Mouse (Mus musculus) limb, embryonic 11.5 days (tissue): ENCODE results near the gene Bmf. TPM values are rescaled to one million over a fixed set of nuclear protein-coding genes. Genes with fewer than 3 reads are reported as not detected.
"Not testable (repeated sequence)": the region's sequence is repeated elsewhere in the genome, so short reads cannot be mapped to it uniquely, and the experiment has no call there.

Source experiments
- ATAC-seq: fragments of 200-750 bp; cut with Nextera tagmentation; 2 replicates; pipeline ENCODE4 v1.8.0; 2017; ENCODE audit warnings: low read depth; ENCODE audit not compliant: insufficient number of reproducible peaks, low FRiP score, low TSS enrichment
- DNase-seq: peaks from one replicate; pipeline ENCODE4 v3.0.0-alpha.2; 2015; ENCODE audit warnings: low spot score
- H3K27ac ChIP-seq: fragments of 300-500 bp; sonication (generic); replicated peaks from 2 replicates; pipeline ENCODE4 v1.5.1; 2014; ENCODE audit warnings: low read depth, mild to moderate bottlenecking, low read length
- H3K27me3 ChIP-seq: fragments of 300-500 bp; sonication (generic); 2 replicates; pipeline ENCODE4 v1.6.1; 2014; ENCODE audit warnings: mild to moderate bottlenecking, low read length, mixed read lengths; ENCODE audit not compliant: control insufficient read depth, insufficient read depth
- H3K36me3 ChIP-seq: fragments of 300-500 bp; sonication (generic); 2 replicates; pipeline ENCODE4 v1.6.1; 2014; ENCODE audit warnings: mild to moderate bottlenecking, low read length, moderate library complexity, mixed read lengths; ENCODE audit not compliant: control insufficient read depth, insufficient read depth
- H3K4me1 ChIP-seq: fragments of 300-500 bp; sonication (generic); 2 replicates; pipeline ENCODE4 v1.6.1; 2014; ENCODE audit warnings: low read length, mixed read lengths; ENCODE audit not compliant: control insufficient read depth, insufficient read depth
- H3K4me2 ChIP-seq: fragments of 300-500 bp; sonication (generic); 2 replicates; pipeline ENCODE4 v1.6.1; 2014; ENCODE audit warnings: low read depth, mild to moderate bottlenecking, moderate library complexity; ENCODE audit not compliant: severe bottlenecking
- H3K4me3 ChIP-seq: fragments of 300-500 bp; sonication (generic); 2 replicates; pipeline ENCODE4 v1.5.1; 2014; ENCODE audit warnings: low read depth, low read length
- H3K9ac ChIP-seq: fragments of 300-500 bp; sonication (generic); 2 replicates; pipeline ENCODE4 v1.6.1; 2014; ENCODE audit warnings: mild to moderate bottlenecking, low read length
- H3K9me3 ChIP-seq: fragments of 300-500 bp; sonication (generic); 2 replicates; pipeline ENCODE4 v1.6.1; 2016; ENCODE audit warnings: low read length; ENCODE audit not compliant: control insufficient read depth
- WGBS: fragments of 180-500 bp; shearing (Covaris S2); extraction: QIAGEN DNeasy Blood & Tissue Kit; methylation state at CpG from one replicate; pipeline ENCODE4 v1.1.7; 2014; 5-methylcytosine and 5-hydroxymethylcytosine counted together
- polyA plus RNA-seq: library from polyadenylated mRNA; unstranded; fragments of >200 nt; fragmentation: Nextera tagmentation; extraction: Ambion mirVana; gene quantifications from 2 replicates; pipeline ENCODE4 v1.2.1, GENCODE M21; 2014

Gene Bmf
- polyA plus RNA-seq, 1 experiment from 2014 or later: 7.5 TPM

- no peaks in the 10 kb centered on the region for H3K9me3 ChIP-seq
These were observed 22.8 kb upstream of the Bmf start for GRCm38 (mm10) chr2:118572183-118572836.

GRCm38 (mm10) chr2:118570939-118571338 is 21.5 kb upstream of the Bmf start:
- Histone ChIP-seq H3K4me1 (no peaks in the 10 kb centered on the region), H3K27me3 (no peaks in the 10 kb centered on the region), H3K4me2 (no peak overlapping the region), H3K4me3 (no peak overlapping the region), H3K9me3 (no peaks in the 10 kb centered on the region), H3K36me3 (no peaks in the 10 kb centered on the region), H3K27ac (no peak overlapping the region), H3K9ac (no peak overlapping the region)
- ATAC-seq (no peak), DNase-seq (no peak)
- WGBS: 85% methylated on average over 2 of the region's 2 CpGs

More at GRCm38 (mm10) chr2:118572183-118572836, 22.8 kb upstream of the Bmf start:
- no peaks in the 10 kb centered on the region for H3K36me3 ChIP-seq
- H3K9ac ChIP-seq: no peak overlapping the region
- H3K4me1 ChIP-seq: no peaks in the 10 kb centered on the region
- DNase-seq (no peak), ATAC-seq (no peak)
- H3K27me3 ChIP-seq: no peaks in the 10 kb centered on the region
- no peak overlapping the region for H3K4me3 ChIP-seq
- no peak overlapping the region for H3K4me2 ChIP-seq
- 74% methylated on average over 9 of the region's 9 CpGs for WGBS
- H3K27ac ChIP-seq: no peak overlapping the region

GRCm38 (mm10) chr2:118567179-118567578 is 17.7 kb upstream of the Bmf start:
- H3K4me2 ChIP-seq: no peak overlapping the region
- H3K9me3 ChIP-seq: no peaks in the 10 kb centered on the region
- 0 out of 2 replicates have a peak, but pooled peaks cover 2% of the 10 kb centered on the region for H3K36me3 ChIP-seq
- WGBS: 86% methylated on average over 8 of the region's 8 CpGs
- no peak overlapping the region for H3K9ac ChIP-seq
- ATAC-seq (no peak), DNase-seq (no peak)
- no peaks in the 10 kb centered on the region for H3K27me3 ChIP-seq
- H3K4me1 ChIP-seq: no peaks in the 10 kb centered on the region
- H3K27ac ChIP-seq: no peak overlapping the region
- no peak overlapping the region for H3K4me3 ChIP-seq

- 93% methylated on average over 3 of the region's 3 CpGs for WGBS
- no peak for DNase-seq
- Histone ChIP-seq H3K9me3 (no peaks in the 10 kb centered on the region), H3K4me3 (no peak overlapping the region), H3K4me2 (no peak overlapping the region), H3K9ac (no peak overlapping the region), H3K27me3 (no peaks in the 10 kb centered on the region), H3K36me3 (0 out of 2 replicates have a peak, but pooled peaks cover 2% of the 10 kb centered on the region), H3K27ac (no peak overlapping the region), H3K4me1 (no peaks in the 10 kb centered on the region)
- no peak for ATAC-seq
These were observed 12.9 kb upstream of the Bmf start for GRCm38 (mm10) chr2:118562431-118562830.

- H3K36me3 ChIP-seq: 0 out of 2 replicates have a peak, but pooled peaks cover 2% of the 10 kb centered on the region
- no peak overlapping the region for H3K27ac ChIP-seq
- 75% methylated on average over 4 of the region's 4 CpGs for WGBS
- no peak overlapping the region for H3K9ac ChIP-seq
- H3K9me3 ChIP-seq: no peaks in the 10 kb centered on the region
- no peak overlapping the region for H3K4me2 ChIP-seq
- no peak overlapping the region for H3K4me3 ChIP-seq
- no peaks in the 10 kb centered on the region for H3K27me3 ChIP-seq
- no peak for DNase-seq
- no peaks in the 10 kb centered on the region for H3K4me1 ChIP-seq
- no peak for ATAC-seq
These were observed 12.5 kb upstream of the Bmf start for GRCm38 (mm10) chr2:118562015-118562414.

GRCm38 (mm10) chr2:118558426-118558825 is 8.9 kb upstream of the Bmf start:
- Histone ChIP-seq H3K27me3 (no peaks in the 10 kb centered on the region), H3K4me2 (no peak overlapping the region), H3K9me3 (no peaks in the 10 kb centered on the region), H3K27ac (no peak overlapping the region), H3K9ac (no peak overlapping the region), H3K4me1 (no peaks in the 10 kb centered on the region), H3K4me3 (no peak overlapping the region), H3K36me3 (no peaks in the 10 kb centered on the region)
- DNase-seq (no peak), ATAC-seq (no peak)
- WGBS: 91% methylated on average over 3 of the region's 3 CpGs

- peak overlapping the region; percentile 47 for H3K4me2 ChIP-seq
- H3K9me3 ChIP-seq, H3K27ac ChIP-seq, H3K36me3 ChIP-seq, H3K27me3 ChIP-seq, H3K4me1 ChIP-seq, DNase-seq, ATAC-seq: not testable (repeated sequence)
- WGBS: 65% methylated on average over 15 of the region's 17 CpGs
- peak overlapping the region; percentile 30 for H3K4me3 ChIP-seq
- H3K9ac ChIP-seq: peak overlapping the region; percentile 43; the same call in 1 of the 2 replicates
These were observed 5.0 kb upstream of the Bmf start for GRCm38 (mm10) chr2:118554356-118554990.

GRCm38 (mm10) chr2:118551606-118552005 is 2.1 kb upstream of the Bmf start:
- ATAC-seq: no peak
- 64% methylated on average over 2 of the region's 2 CpGs for WGBS
- H3K4me2 ChIP-seq: no peak overlapping the region
- H3K4me1 ChIP-seq: peaks cover 28% of the 10 kb centered on the region
- DNase-seq: no peak
- no peak overlapping the region for H3K27ac ChIP-seq
- H3K4me3 ChIP-seq: no peak overlapping the region
- no peaks in the 10 kb centered on the region for H3K27me3 ChIP-seq
- H3K36me3 ChIP-seq: no peaks in the 10 kb centered on the region
- no peak overlapping the region for H3K9ac ChIP-seq
- 0 out of 2 replicates have a peak, but pooled peaks cover 4% of the 10 kb centered on the region for H3K9me3 ChIP-seq
